Mouse (Mus musculus): ENCODE measurements around the gene Fam222a. TPM values are rescaled to one million over a fixed set of nuclear protein-coding genes. Genes with fewer than 3 reads are reported as not detected.
A peak's percentile ranks its signal among the peaks of the same experiment; 100 is the strongest.

Gene Fam222a
- polyA plus RNA-seq, 1 experiment from 2014 or later: 1.6 TPM

DNA sequence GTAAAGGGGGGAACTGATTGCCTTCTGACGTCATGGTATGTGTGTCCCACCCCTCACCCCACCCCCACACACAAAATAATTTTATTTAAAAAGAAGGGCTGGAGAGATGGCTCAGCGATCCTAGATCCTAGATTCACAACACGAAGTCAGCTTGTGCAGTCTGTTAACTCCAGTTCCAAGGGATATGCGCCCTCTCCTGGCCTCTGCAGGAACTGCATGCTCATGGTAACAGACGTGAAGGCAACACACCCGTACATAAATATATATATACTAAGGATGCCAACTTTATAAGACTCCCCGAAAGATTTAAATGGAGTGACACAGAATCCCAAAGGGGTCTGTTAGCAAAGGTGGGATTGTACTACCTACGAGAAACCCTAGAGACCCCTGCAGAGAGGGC, 51.0 kb downstream of the Fam222a start:
- H3K4me3 ChIP-seq (replicated peaks; ENCODE audit: low read length): no peak overlapping the region
- no peak overlapping the region for H3K27ac ChIP-seq (ENCODE audit: low read length)
- no peak overlapping the region for H3K9ac ChIP-seq (ENCODE audit: low read length)
- H3K4me1 ChIP-seq (ENCODE audit: control insufficient read depth, insufficient read depth, low read length): no peaks in the 10 kb centered on the region
- no peak overlapping the region for H3K4me2 ChIP-seq (ENCODE audit: low read depth, low read length)
- H3K27me3 ChIP-seq (ENCODE audit: control insufficient read depth, insufficient read depth, low read length): no peaks in the 10 kb centered on the region
- 23% methylated on average over 8 of the region's 8 CpGs for WGBS
- ATAC-seq (ENCODE audit: insufficient read depth, low FRiP score): no peak
- no peaks in the 10 kb centered on the region for H3K9me3 ChIP-seq (replicated peaks; ENCODE audit: control insufficient read depth, low read length)
- no peaks in the 10 kb centered on the region for H3K36me3 ChIP-seq (ENCODE audit: control insufficient read depth, insufficient read depth, low read length)

GRCm38 (mm10) chr5:114620305-114620704, 52.5 kb downstream of the Fam222a start:
- H3K36me3 ChIP-seq (ENCODE audit: control insufficient read depth, insufficient read depth, low read length): no peaks in the 10 kb centered on the region
- H3K27ac ChIP-seq (ENCODE audit: low read length): no peak overlapping the region
- H3K9me3 ChIP-seq (replicated peaks; ENCODE audit: control insufficient read depth, low read length): no peaks in the 10 kb centered on the region
- H3K4me3 ChIP-seq (replicated peaks; ENCODE audit: low read length): no peak overlapping the region
- H3K4me2 ChIP-seq (ENCODE audit: low read depth, low read length): no peak overlapping the region
- no peak overlapping the region for H3K9ac ChIP-seq (ENCODE audit: low read length)
- no peaks in the 10 kb centered on the region for H3K27me3 ChIP-seq (ENCODE audit: control insufficient read depth, insufficient read depth, low read length)
- no peak for ATAC-seq (ENCODE audit: insufficient read depth, low FRiP score)
- WGBS: 46% methylated on average over 6 of the region's 6 CpGs
- H3K4me1 ChIP-seq (ENCODE audit: control insufficient read depth, insufficient read depth, low read length): no peaks in the 10 kb centered on the region

DNA sequence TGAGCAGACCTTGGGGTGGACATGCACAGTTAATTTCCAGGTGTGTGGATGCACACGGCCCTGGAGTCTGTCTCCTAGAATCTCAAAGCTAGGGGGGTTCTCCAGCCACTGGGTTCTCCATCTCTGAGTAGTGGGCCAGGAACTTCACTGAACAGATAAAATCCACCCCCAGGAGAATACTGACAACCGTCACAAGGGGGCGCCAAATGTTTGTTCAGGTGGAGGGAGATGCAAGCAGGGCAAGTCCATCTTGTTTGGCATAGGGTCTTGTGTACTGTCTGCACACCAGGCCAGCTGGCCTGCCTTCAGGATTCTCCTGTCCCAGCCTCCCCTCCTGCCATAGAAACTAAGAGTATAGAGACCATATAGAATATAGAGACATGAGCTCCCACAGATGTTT, 57.8 kb downstream of the Fam222a start:
- H3K27me3 ChIP-seq (ENCODE audit: control insufficient read depth, insufficient read depth, low read length): no peaks in the 10 kb centered on the region
- no peak overlapping the region for H3K4me2 ChIP-seq (ENCODE audit: low read depth, low read length)
- no peak overlapping the region for H3K27ac ChIP-seq (ENCODE audit: low read length)
- no peaks in the 10 kb centered on the region for H3K36me3 ChIP-seq (ENCODE audit: control insufficient read depth, insufficient read depth, low read length)
- H3K4me3 ChIP-seq (replicated peaks; ENCODE audit: low read length): no peak overlapping the region
- no peak overlapping the region for H3K9ac ChIP-seq (ENCODE audit: low read length)
- H3K4me1 ChIP-seq (ENCODE audit: control insufficient read depth, insufficient read depth, low read length): no peaks in the 10 kb centered on the region
- no peaks in the 10 kb centered on the region for H3K9me3 ChIP-seq (replicated peaks; ENCODE audit: control insufficient read depth, low read length)
- no peak for ATAC-seq (ENCODE audit: insufficient read depth, low FRiP score)
- WGBS: 16% methylated on average over 3 of the region's 3 CpGs

DNA sequence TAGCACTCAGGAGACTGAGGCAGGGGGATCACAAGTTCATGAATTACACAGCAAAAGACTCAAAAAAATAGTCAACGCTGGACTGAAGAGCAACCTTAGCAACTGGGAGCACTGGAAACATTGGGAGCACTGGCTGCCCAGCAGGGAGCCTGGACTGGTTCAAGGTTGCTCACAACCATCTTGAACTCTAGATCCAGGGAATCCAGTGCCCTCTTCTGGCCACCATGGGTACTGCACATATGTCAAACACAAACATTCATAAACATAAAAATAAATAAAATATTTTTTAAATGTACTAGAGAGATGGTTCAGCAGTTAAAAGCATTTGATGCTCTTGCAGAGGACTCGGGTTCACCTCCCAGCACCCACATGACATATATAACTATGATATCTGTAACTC, 63.5 kb downstream of the Fam222a start:
- 53% methylated on average over 2 of the region's 2 CpGs for WGBS
- ATAC-seq (ENCODE audit: insufficient read depth, low FRiP score): no peak
- Histone ChIP-seq H3K27ac (ENCODE audit: low read length) (no peak overlapping the region), H3K36me3 (ENCODE audit: control insufficient read depth, insufficient read depth, low read length) (no peaks in the 10 kb centered on the region), H3K27me3 (ENCODE audit: control insufficient read depth, insufficient read depth, low read length) (no peaks in the 10 kb centered on the region), H3K4me2 (ENCODE audit: low read depth, low read length) (no peak overlapping the region), H3K9me3 (replicated peaks; ENCODE audit: control insufficient read depth, low read length) (no peaks in the 10 kb centered on the region), H3K9ac (ENCODE audit: low read length) (no peak overlapping the region), H3K4me3 (replicated peaks; ENCODE audit: low read length) (no peak overlapping the region), H3K4me1 (ENCODE audit: control insufficient read depth, insufficient read depth, low read length) (no peaks in the 10 kb centered on the region)

DNA sequence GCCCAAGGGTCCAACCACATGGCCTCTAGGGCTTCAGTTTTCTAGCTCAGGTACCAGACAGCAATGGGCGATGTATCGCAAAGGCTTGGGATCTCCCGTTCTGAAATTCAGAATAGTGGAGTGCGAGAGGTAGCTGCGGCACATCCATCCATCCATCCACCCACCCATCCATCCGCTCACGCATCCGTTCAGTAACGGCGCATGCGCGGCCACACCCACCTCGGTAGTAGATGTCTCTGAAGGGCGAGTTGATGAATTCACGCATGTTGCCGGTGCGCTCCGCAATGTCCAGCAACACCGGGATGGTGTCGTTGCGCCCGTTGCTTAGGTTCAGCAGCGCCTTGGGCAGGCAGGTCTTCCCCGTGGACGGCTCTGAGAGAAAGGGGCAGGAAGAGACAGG, 68.3 kb downstream of the Fam222a start:
- H3K36me3 ChIP-seq (ENCODE audit: control insufficient read depth, insufficient read depth, low read length): no peaks in the 10 kb centered on the region
- no peak overlapping the region for H3K4me3 ChIP-seq (replicated peaks; ENCODE audit: low read length)
- H3K9me3 ChIP-seq (replicated peaks; ENCODE audit: control insufficient read depth, low read length): no peaks in the 10 kb centered on the region
- no peak overlapping the region for H3K9ac ChIP-seq (ENCODE audit: low read length)
- ATAC-seq (ENCODE audit: insufficient read depth, low FRiP score): no peak
- no peak overlapping the region for H3K27ac ChIP-seq (ENCODE audit: low read length)
- H3K4me1 ChIP-seq (ENCODE audit: control insufficient read depth, insufficient read depth, low read length): peaks cover 5% of the 10 kb centered on the region; the same call in 1 of the 2 replicates
- 79% methylated on average over 25 of the region's 25 CpGs for WGBS
- no peak overlapping the region for H3K4me2 ChIP-seq (ENCODE audit: low read depth, low read length)
- peaks cover 6% of the 10 kb centered on the region; the same call in 1 of the 2 replicates for H3K27me3 ChIP-seq (ENCODE audit: control insufficient read depth, insufficient read depth, low read length)

- peak; percentile 88; the same call in 1 of the 2 replicates for ATAC-seq (ENCODE audit: insufficient read depth, low FRiP score)
- no peak overlapping the region; the same call in 1 of the 2 replicates for H3K4me3 ChIP-seq (replicated peaks; ENCODE audit: low read length)
- 17% methylated on average over 22 of the region's 22 CpGs for WGBS
- H3K9me3 ChIP-seq (replicated peaks; ENCODE audit: control insufficient read depth, low read length): no peaks in the 10 kb centered on the region
- peaks cover 5% of the 10 kb centered on the region; the same call in 1 of the 2 replicates for H3K4me1 ChIP-seq (ENCODE audit: control insufficient read depth, insufficient read depth, low read length)
- H3K36me3 ChIP-seq (ENCODE audit: control insufficient read depth, insufficient read depth, low read length): no peaks in the 10 kb centered on the region
- peak overlapping the region; percentile 42 for H3K4me2 ChIP-seq (ENCODE audit: low read depth, low read length)
- peaks cover 6% of the 10 kb centered on the region; the same call in 1 of the 2 replicates for H3K27me3 ChIP-seq (ENCODE audit: control insufficient read depth, insufficient read depth, low read length)
- H3K27ac ChIP-seq (ENCODE audit: low read length): no peak overlapping the region
- peak overlapping the region; percentile 40; the same call in 1 of the 2 replicates for H3K9ac ChIP-seq (ENCODE audit: low read length)
Measured at GRCm38 (mm10) chr5:114638769-114639644, 71.2 kb downstream of the Fam222a start.

GRCm38 (mm10) chr5:114639645-114639957, 71.8 kb downstream of the Fam222a start:
- Histone ChIP-seq H3K4me1 (ENCODE audit: control insufficient read depth, insufficient read depth, low read length) (peaks cover 5% of the 10 kb centered on the region; the same call in 1 of the 2 replicates), H3K27ac (ENCODE audit: low read length) (no peak overlapping the region), H3K9ac (ENCODE audit: low read length) (no peak overlapping the region), H3K27me3 (ENCODE audit: control insufficient read depth, insufficient read depth, low read length) (peaks cover 6% of the 10 kb centered on the region; the same call in 1 of the 2 replicates), H3K9me3 (replicated peaks; ENCODE audit: control insufficient read depth, low read length) (no peaks in the 10 kb centered on the region), H3K4me2 (ENCODE audit: low read depth, low read length) (peak overlapping the region; percentile 42), H3K36me3 (ENCODE audit: control insufficient read depth, insufficient read depth, low read length) (no peaks in the 10 kb centered on the region), H3K4me3 (replicated peaks; ENCODE audit: low read length) (no peak overlapping the region; the same call in 1 of the 2 replicates)
- WGBS: 16% methylated on average over 7 of the region's 7 CpGs
- ATAC-seq (ENCODE audit: insufficient read depth, low FRiP score): no peak

DNA sequence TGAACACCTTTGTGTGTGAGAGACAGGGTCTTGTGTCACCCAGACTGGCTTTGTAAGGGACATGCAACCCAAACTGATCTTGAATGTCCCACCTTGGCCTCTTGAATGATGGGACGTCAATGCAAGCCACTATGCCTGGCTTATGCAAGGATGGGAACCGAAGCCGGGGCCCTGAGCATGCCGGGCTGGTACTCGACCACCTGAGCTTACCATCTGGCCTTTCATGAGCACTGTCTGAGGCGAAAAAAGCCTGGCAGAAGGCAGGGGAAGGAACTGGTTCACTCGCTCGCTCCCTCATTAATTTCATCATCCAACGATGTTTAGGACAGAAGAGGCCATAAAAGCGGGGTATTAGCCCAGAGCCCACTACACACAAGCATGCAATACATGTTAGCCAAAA, 73.0 kb downstream of the Fam222a start:
- no peak for ATAC-seq (ENCODE audit: insufficient read depth, low FRiP score)

GRCm38 (mm10) chr5:114644918-114645317, 77.1 kb downstream of the Fam222a start:
- ATAC-seq (ENCODE audit: insufficient read depth, low FRiP score): no peak
- Histone ChIP-seq H3K4me2 (ENCODE audit: low read depth, low read length) (no peak overlapping the region), H3K9ac (ENCODE audit: low read length) (no peak overlapping the region; the same call in 1 of the 2 replicates), H3K4me3 (replicated peaks; ENCODE audit: low read length) (no peak overlapping the region), H3K36me3 (ENCODE audit: control insufficient read depth, insufficient read depth, low read length) (no peaks in the 10 kb centered on the region), H3K9me3 (replicated peaks; ENCODE audit: control insufficient read depth, low read length) (no peaks in the 10 kb centered on the region), H3K27me3 (ENCODE audit: control insufficient read depth, insufficient read depth, low read length) (peaks cover 3% of the 10 kb centered on the region; the same call in 1 of the 2 replicates), H3K4me1 (ENCODE audit: control insufficient read depth, insufficient read depth, low read length) (peaks cover 10% of the 10 kb centered on the region), H3K27ac (ENCODE audit: low read length) (no peak overlapping the region)
- 21% methylated on average over 6 of the region's 6 CpGs for WGBS

More for the DNA sequence above, 73.0 kb downstream of the Fam222a start:
- Histone ChIP-seq H3K4me1 (ENCODE audit: control insufficient read depth, insufficient read depth, low read length) (peaks cover 5% of the 10 kb centered on the region; the same call in 1 of the 2 replicates), H3K4me2 (ENCODE audit: low read depth, low read length) (no peak overlapping the region), H3K9ac (ENCODE audit: low read length) (no peak overlapping the region), H3K27me3 (ENCODE audit: control insufficient read depth, insufficient read depth, low read length) (peaks cover 6% of the 10 kb centered on the region; the same call in 1 of the 2 replicates), H3K27ac (ENCODE audit: low read length) (no peak overlapping the region), H3K36me3 (ENCODE audit: control insufficient read depth, insufficient read depth, low read length) (no peaks in the 10 kb centered on the region), H3K9me3 (replicated peaks; ENCODE audit: control insufficient read depth, low read length) (no peaks in the 10 kb centered on the region), H3K4me3 (replicated peaks; ENCODE audit: low read length) (no peak overlapping the region)
- 80% methylated on average over 10 of the region's 10 CpGs for WGBS
